Mouse (Mus musculus) cerebellum, adult 11 months (tissue): ENCODE measurements at regions not wholly inside any gene's neighbourhood (a gene's known extent, or its start where the extent isn't known, plus 50 kb on each side); places are given as distances from the start of the nearest gene placed in this dataset.

Experiments
- DNase-seq: peaks from one replicate; pipeline ENCODE4 v3.0.0; 2022

DNA sequence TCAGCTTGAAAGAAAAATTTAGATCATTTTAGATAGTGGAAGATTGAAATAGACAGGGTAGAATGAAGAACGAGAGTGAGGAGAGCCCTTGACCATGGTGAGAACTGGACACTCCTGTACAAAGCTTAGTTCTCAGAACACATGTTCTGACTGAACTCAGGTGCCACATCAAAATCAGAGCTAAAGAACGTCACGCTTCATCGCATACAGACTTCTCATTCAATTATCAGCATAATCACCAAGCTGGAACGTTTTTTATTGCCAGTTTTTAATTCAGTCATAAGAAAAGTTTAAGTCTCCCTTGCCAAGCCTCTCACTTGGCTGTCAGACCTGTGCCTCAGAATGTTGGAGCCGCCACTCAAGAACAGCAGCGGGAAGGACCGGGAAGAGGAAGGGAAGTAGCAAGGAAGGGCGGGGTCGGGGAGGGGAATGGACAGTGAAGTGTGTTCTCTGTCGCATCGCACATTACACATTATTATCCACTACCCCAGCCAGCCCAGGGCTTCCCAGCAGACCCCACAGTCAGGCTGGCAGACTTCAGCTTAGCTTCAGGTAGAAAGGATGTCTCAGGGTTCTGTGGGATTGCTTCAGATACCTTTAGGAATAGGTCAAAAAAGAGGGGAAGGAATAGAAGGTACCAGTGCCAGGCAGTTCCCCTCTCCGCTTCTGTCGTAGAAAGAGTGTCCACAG, 140.1 kb upstream of the Smim15 start:
- DNase-seq: no peak

DNA sequence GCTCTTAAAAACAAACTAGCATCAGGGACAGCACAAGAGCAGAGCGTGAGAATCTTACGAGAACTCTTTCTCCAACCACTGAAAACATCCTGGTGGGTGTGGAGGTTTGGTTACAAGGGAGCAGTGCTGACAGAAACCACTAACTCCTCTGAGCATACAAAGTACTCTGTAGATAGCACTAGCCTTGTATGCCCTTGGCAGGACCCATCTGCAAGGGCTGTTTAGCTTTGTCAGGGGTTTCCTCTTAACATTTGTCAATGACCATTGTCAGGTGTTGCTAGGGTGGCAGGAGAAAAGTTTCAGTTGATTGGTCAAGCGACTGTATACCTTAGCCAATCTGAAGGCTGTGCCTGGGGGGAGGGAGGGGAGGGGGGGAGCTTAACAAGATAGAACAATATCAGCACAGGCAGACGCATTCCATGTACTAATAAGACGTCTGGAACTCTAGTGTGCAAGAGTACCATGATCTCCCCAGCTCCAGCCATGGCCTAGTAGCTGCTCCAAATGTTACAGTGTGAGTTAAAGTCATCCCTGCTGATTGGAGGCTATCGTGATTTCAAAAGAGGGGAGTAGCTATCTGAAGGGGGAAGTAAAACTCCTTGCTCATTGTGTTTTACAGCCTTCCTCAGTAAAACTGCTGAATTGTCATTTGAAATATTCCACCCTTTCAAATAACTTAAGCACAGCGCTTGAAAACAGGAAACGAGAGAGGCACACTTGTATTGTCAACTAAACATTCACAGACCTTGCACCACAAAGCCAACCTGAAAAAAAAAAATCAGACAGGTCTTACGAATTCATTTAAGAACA, 140.9 kb upstream of the Smim15 start:
- no peak for DNase-seq

DNA sequence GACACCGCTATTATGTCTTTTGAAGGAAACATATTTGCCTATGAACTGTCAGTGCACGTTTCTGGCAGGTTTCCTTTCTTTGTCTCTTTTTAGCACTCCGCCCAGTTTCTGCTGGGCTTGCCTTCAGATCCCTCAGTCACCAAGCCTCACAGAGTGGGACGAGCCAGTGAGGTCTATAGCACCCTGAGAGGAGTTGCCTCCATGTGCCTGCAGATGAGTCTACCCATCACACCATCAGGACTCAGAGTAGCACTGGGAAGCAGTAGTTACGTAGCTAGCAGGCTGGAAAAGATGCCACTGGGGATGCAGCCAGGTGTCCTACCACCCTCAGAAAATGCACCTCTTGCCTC, 141.5 kb upstream of the Smim15 start:
- no peak for DNase-seq

DNA sequence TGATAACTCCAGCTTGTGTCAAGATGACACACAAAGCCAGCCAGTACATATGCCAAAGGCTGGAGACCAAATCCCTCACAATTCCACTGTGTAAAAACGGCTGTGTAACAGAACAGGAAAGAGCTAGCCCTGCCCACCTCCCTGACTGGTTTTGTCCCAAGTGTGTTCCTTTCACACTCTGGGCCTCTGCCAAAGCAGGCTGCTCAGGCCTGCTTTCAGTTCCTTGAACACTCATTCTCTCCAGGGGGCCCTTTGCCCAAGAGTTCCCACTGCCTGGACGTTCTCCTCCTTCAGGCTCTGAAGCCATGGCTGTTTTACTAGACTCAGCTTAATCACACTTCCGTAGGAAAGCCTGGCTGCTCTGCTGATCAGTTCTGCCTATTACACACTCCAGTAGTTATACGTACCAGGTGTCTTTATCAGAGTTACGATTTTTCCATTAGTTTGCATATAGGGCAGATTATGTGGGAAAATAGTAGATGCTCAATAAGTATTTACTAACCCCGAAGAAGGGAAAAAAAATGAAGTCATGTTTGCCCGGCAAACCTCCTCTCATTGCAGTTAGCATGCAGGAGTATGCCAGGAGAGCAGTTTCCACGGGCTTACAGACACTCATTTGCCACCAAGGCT, 144.5 kb upstream of the Smim15 start:
- no peak for DNase-seq

DNA sequence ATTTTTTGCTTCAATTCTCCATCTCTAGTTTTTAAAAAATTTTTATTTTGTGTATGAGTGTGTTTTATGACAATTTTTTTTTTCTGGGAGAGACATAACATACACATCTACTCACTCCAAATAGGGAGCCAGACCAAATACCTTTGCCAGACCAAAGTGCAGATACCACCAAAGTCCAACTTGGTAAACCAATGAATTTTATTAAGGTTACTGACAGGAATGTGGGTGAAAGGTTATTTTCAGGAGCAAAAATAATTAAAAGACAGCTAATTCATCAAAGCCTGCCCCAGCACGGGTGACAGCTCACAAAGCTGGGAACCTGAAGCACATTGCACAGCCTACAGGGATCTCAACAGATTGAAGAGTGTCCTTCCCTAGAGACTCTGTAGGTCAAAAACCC, 146.6 kb upstream of the Smim15 start:
- DNase-seq: no peak

DNA sequence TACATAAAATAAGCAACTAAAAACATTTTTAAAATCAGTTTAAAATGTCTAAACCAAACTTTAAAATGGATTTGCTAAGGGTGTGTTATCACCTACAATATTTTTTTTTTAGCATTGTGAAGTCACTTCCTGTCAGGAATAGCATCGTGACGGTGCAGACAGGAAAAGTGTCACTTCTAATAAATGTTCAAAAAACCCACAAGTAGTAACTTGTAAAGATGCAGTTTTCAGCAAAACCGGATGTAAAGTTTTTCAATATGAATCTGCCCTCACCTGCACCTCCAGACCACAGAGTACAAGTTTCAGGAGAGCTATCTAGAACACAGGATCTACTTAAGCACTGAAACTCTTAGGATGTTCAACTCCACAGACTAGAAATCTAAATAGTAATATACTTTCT, 147.1 kb upstream of the Smim15 start:
- DNase-seq: no peak

DNA sequence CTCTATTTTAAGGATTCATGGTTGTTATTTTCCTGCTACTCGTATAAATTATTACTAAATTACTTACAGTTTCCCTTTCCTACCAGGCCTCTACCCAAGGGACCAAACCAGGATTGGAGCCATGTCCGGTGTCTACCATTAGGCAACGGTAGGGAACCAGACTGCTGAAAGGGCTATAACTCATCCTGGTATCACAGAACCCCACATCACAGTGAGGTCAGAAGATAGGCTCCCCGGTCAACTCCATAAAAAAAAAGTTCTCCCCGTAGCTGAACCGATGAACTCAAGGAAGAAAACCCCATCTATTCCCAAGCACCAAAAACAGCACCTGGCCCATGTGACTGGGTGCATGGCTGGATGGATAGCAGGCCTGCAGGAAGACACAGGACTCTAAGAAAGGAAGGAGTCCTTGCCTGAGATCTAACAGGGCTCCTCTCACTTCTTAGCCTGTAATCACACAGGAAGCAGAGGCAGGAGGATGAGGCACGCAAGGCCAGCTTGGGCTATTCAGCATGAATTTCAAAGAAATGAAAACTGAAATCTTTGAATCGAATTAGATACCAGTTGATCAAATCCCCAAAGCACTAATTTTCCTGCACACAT, 150.6 kb upstream of the Smim15 start:
- no peak for DNase-seq

DNA sequence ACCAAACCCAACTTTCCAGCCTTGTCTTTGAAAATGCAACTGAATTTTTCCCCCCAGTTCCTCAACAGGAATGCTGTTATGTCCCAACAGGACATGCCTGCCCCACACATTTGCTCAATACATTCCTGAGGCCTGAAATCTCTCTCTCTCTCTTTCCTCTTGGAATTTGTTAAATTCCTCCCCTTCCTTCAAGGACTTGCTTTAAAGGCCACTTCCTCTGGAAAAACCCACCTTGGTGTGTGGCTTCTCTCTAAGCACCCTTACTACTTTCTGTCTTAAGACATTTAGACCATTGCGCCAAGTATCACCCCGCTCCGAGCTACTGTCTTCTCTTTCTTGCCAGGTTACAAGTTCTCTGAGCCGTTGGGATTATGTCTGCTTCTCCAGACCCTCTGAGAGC, 151.2 kb upstream of the Smim15 start:
- no peak for DNase-seq

DNA sequence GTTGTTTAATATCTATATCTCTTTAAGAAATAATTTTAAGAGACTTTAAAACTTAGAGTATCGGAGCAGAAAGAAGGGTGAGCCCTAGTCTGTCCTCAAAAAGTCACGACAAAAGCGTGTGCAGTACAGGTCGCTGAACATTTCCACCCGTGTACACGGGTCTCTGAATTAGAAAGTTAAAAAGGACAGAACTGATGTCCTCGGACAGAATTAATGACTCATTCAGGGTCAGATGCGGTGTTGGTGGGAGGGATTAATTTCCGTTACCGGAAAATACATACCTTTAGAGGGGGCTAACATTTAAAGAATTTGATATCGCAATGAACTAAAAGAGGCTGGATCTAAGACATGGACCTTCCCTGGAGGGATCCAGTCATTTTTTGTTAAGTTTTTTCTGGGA, 152.3 kb upstream of the Smim15 start:
- DNase-seq: no peak

DNA sequence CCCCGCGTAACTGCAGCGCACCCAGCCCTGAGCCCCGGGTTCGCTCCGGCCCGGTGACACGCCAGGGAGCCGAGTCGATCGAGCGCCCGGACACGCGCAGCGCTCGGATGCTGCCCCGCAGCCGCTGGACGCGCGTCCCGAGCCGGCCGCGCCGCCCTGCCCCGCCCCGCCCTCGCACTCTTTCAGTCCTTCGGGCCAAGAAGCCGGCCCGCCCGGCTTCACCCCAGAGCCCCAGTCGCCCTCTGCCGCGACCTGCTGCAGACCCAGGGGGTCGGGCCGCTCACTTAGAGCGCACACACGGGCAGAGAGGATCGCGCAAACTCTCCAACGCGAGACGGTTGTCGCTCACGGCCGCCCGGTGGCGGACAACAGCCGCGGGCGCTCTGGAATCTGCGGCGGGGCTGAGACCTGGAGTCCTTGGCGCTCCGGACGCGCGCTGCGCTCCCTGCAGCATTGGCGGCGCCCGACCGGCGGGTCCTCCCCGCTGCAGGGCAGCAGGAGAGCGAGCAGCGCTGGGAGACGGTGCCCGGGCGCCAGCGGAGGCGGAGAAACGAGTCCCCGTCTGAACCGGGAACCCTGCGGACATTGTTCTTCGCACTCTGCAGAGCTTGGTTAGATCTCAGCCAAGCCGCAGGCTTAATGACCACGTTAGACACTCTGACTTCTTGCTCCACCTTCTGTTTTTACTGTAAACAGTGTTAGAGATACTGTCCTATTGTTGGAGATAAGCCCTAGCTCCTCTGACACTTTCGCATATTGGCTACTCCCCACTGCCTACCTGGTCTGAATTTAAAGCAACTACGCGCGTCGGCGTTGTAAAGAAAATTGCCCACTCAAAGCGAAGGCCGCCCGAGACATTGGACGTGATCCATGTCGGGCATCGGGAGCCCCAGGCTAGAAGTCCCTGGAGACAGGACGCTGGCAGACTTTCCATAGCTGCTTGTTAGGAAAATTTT, 153.1 kb upstream of the Smim15 start:
- peak; percentile 31 for DNase-seq

DNA sequence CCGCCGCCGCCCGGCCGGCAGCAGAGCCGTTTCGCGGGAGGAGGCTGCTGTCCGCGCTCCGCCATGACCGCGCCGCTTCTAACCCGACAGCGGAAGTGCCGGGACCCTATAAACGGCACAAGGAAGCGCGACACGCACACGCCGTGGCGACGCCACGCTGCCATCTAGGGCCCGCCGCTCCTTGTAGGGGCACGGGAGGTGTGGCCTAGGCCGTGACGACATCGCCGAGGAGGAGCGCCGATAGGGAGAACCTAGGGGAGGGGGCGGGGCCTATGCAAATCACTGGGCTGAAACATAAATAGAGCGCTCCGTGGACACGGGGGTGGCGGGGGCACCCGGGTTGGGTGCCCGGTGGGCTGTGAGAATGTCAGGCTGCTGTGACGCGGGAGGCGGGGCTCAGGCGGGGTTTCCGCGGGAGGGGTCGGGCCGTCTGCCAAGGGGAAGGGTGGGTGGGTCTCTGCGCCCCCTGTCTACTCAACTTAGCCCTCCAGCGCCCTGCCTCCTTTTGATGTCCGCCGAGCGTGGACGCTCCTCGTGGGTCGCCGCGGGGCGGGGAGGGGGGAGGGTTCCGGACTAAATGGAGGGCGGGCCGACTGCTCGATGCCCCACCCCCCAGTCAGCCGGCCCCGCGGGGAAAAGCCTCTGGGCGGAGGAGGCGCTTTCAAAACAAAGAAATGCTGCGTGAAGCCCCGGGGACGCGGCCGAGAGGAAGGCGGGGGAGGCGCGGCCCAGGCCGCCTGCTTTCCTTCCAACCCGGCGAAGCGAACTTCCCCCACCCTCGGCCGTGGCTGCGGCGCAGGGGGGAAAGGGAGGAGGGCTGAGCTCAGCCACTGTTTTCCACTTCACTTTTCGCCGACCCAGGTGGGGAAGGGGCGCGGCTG, 154.0 kb upstream of the Smim15 start:
- peak; percentile 99 for DNase-seq

DNA sequence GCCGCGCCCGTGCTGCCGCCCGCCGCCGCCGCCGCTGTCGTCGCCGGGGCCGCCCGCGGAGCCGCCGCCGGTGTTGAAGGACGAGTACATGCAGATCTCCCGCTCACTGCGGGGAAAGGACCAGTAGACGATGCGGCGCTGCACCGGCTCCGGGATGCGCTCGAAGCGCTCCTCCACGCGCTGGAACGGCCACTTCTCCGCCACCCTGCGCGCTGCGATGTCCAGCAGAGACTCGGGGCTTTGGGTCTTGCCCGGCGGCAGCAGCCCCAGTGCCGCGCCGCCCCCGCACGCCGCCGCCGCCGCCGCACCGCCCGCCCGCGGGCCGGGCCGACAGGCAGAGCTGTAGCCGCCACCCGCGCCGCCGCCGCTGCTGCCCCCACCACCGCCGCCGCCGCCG, 154.7 kb upstream of the Smim15 start:
- no peak for DNase-seq

DNA sequence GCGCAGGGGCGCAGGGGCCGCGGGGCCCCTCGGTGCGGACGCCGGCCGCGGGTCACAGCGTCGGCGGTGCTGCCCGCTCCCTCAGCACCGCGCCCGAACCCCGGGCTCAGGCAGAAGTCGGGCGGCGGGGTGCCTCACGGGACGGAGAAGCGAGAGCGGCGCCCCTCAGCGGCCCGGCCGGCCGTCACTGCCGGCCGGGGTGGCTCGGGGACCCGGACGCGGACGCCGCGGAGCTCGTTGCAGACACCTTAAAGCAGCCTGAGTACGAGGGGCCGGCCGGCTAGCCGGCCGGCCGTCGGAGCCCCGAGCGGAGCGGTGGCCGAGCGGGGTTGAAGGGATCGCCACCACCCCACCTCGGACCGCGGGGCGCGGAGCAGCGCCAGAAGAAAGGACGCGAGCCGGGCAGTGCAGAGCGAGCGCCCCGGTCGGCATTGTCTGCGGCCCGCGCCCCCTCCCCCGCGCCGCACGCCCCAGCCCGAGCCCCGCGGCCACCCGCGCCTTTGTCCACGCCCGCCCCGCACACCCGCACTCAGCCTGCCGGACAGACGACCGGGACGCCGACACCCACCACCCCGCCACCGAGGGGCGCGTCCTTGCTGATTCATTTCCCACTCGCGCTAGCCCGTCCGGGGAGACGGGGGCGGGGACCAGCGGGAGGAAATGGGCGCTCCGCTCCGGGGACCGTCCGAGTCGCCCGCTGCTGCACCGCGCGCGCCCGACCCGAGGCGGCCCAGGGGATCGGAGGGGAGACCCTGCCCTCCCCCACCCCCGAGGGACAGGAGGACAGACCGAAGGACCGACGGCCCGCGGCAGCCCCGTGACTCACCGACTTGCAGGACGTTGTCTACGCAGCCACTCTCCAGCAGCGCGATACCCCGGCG, 155.4 kb upstream of the Smim15 start:
- DNase-seq: peak; percentile 41

DNA sequence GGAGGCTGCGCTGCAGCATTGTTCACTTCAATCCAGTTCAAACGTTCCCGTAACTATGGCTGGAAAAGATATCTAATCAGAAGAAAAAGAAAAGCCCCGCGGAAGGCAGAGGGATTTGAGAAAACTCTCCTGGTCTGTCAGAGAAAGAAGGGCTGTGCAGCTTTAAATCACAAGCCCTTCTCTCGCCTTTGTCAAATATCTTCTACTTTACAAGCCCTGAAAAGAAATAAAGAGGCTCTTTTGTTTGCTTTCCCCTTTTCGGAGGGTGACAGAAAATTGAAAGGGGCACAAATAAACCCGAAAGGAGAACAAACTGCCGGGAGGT, 156.1 kb upstream of the Smim15 start:
- no peak for DNase-seq

DNA sequence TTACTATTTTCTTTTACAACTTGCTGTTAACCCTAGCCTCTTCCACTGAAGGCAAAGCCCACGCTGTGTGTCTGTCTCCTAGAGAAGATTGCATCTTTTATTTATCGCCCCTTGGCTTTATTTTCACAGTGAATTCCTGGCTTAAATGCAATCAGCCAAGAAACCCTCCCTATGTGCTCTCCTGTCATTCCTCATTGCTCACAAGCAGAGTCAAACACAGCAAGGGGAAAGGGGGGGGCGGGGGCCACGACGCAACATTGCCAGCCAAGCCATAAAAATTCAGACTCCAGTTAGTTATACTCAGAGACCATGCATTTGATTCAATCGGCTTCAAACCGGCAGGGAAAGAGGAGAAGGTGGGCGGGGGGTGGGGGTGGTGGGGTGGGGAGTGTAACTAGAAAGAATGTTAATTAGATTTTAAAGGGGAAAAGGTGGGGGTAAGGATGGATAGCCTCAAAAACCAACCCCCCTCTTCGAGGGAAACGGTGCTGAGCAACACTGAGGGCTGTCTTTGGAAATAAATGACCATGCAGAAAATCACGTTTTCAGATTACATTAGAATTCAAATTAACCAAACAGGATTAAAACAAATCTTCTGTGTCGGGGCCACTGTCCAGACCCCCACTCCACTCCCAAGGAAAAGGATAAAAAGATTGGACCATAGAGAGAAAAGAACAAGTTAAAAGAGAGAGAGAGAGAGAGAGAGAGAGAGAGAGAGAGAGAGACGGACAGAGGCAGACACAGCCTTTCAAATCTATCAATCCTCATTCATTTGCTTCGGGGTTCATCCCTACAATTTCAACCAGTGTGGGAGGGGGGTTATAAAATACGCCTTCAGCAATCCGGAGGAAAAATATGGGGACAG, 156.6 kb upstream of the Smim15 start:
- DNase-seq: no peak

DNA sequence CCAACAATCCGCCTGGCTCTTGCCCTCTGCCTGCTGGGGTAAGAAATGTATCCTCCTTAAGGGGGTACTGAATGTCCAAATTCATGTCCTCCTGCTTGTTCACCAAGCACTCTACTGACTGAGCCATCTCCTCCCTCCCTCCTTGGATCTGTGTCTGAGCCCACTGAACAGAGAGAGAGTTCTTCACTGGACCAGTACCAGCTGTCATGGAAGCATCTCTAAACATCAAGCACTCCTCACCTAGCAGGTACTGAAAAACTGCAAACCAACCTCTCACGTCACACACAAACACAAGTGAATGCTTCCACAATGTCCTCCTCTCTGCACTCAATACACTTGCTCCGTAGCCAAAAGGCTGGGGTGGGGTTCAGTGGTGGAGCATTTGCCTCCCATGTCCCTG, 159.4 kb upstream of the Smim15 start:
- DNase-seq: no peak

DNA sequence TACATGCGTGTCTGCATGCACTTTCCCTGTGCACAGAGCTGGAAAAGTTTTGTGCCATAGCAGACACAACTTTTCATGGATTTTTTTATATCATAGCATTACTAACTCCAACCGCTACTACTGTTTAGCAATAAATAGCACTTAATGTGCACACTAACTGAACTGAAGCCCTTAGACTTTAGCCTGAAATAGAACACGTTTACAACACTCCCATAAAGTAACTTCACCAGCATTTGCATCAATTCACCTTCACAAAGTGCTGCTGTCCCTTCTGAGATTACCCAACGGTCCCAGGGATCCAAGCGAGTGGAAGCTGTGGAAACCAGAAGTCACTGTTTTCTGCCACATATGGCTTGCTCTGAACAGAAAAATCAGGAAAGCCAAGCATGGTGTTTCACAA, 161.9 kb upstream of the Smim15 start:
- DNase-seq: no peak

DNA sequence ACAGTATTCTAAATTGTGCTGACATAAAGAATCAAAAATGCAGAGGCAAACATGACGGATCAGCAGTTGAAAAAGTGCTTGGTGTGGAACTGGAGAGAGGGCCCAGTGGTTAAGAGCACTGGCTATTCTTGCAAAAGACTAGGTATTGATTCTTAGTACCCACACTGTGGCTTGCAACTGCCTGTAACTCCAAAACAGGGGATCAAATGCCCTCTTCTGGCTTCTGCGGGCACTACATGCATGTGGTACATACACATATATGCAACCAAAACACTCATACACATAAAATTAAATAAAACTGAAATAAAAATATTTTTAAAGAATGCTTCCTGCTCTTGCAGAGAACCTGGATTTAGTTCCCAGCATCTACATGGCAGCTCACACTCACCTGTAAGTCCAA, 163.7 kb upstream of the Smim15 start:
- DNase-seq: no peak

DNA sequence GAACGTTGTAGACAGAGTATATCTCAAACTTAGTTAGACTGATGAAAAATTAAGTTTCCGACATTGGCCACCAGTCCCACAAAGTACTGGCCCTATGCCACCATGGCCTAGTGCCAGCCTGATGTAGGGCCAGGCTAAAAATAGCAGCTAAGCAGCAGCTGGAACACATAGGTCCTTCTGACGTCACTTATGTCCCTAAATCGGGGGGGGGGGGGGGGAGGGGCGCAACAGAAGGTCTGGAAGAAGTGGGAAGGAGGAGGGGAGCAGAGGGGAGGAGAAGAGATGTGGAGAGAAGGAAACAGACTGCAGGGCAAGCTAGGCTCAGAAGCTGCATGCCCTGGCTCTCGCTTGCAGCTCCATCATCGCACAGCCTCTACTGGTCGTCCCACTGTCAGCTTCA, 164.7 kb upstream of the Smim15 start:
- no peak for DNase-seq

DNA sequence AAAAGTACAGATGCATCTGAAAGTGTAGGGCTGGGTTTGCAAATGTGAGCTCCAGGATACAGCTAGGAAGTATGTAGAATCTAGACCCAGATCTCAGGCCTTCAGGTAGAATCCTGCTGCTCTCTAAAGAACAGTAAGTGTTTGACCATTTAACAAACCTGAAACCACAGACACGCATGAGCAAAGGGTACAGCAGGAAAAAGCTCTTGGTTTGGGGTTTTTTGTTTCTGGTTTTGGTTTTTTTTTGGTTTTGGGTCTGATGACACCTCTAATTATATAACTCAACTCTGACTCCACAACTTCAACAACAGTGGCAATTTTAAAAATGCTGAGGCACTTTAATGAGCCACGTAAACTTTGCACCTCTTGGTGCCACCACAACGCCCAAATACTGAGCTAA, 165.3 kb upstream of the Smim15 start:
- DNase-seq: no peak
